Mouse (Mus musculus): ENCODE measurements around the gene Fam71a. TPM values are rescaled to one million over a fixed set of nuclear protein-coding genes. Genes with fewer than 3 reads are reported as not detected.
A peak's percentile ranks its signal among the peaks of the same experiment; 100 is the strongest.
"Not testable (repeated sequence)": the region's sequence is repeated elsewhere in the genome, so short reads cannot be mapped to it uniquely, and the experiment has no call there.

Fam71a gene
- total RNA-seq, 2 experiments from 2014 or later, result not detected

DNA sequence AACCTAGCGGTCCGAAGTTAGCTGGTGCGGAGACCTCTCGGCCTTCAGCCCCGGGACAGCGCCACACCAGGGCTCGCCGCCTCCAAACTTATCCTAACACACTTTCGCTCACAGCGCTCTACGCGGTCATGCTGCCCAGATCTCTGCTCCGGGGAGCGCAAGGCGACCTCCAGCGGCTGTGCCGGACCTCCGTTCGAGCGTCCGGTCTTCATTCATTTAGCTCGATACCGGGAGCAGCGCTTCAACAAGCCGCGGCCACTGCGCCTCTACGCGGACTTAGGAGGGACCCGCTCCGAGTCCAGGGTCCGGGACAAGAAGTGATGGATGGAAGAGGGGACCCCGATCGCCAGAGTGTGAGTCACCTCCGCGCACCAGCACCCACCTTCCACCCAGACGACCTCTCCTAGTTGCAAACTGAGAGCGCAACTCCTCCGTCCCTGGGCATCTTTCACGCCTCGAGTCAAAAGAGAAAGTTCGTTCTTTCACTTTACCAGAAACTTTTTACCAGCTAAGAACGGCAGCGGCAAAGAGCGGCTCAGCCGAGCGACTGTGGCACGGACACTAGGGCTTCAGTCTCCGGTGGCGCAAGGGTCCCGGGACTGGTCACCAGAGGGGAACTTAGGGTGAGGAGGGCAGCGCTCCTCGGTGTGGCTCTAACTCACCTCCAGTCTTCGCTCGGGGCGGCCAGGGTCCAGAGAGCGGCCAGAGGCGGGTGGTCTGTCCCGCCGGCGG is 18.0 kb upstream of the Fam71a start:
- peak; percentile 8 to 25 for DNase-seq (ENCODE audit: low spot score in 2 of 2)

DNA sequence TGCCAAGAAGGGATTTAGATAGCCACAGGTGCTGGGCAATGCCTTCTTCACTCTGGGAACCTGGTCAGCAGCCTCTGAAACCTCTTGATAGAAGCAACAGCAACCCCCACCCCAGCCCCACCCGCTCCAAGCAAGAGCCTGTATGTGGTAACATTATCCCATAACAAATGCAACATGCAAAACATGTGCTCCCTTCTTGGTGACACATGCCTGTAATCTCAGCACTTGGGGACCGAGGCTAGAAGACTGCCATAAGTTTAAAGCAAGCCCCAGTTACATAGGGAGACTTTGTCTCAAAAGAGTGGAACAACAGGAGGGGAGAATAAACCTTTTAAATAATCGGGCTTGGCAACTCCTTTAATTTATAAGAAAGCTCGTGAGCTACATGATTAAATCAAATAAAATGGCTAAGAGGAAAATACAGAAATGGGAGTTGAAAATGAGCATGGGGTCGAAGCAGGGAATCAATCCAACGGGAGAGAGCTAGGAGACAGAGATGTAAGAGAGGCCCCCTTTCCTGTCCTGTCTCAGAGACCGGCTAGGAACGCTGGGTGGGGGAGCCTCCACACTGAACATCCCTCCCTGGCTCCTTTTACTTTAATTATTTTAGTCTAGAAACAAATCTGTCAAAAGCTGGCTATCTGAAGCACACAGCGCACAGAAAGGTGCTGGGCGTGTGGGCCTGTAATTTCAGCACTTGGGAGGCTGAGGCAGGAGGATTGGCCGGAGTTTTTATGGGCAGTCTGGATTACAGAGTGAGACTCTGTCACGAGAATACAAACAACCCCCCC is 17.0 kb upstream of the Fam71a start:
- no peak for DNase-seq (ENCODE audit: low spot score in 2 of 2)

DNA sequence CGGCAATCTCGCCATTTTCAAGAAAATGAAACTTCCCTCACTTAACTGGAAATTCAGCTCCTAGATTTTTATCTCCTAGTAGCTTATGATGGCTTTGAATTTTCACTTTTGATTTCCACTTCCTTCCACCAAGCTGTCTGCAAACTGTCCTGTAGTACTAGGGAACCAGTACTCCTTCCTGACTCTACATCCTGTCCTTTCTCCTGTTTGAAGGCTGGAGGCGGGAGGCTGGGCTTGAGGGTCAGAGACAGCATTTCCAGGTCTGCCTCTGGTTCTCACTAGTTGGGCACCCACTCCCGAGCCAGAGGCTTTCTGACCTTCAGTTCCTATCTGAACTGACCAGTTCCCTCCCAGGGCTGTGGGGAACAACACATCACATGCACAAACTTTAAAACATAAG is 15.8 kb upstream of the Fam71a start:
- no peak for DNase-seq (ENCODE audit: low spot score in 2 of 2)

DNA sequence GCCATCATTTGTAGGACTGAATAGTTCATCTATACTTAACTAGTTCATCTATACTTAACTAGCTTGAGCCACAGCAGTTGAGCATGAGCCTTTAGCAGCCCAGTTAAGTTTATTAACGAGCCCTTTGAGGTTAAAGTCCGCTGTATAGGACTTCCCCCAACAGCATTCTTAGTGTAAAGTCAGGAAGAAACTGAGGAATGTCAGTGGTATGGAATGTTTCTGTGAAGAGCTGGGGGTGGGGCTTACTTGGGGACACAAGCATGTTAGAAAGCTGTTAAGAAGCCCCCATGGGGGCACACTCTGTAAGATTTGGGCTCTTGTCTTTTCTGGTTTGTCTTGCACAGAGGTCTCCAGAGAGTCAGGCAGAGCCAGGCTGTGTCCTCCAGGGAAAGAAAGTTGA is 15.2 kb upstream of the Fam71a start:
- DNase-seq (ENCODE audit: low spot score in 2 of 2), result no peak

DNA sequence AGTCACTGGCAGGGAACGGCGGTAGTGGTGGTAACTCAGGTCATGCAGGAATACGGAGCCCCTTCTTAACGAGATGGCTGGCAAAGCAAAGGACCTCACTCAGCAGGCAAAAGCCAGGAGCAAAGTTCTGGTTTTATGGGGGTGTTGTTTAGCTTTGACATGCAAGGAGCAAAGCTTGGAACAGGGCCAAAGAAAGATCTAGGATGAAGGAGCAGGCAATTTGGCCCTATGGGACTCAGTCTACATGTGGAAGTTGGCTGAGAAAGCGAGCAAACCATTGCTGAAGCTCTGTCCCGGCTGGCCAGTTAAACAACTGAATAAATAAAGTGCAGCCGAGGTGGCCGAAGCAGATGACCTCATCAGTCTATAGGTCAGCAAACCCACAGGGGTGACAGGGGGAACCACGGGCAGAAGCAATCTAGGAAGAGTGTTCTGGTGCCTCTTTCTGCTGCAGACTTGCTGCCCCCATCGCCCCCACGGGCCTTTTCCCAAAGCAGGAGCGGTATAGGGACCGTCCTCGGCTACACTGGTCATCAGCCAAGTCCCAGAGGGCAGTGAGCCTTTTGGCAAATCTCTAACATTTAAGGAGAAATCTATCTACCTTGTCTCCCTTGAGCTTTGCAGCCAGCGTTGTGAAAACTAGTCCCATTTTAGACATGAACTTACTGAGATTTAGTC is 14.0 kb upstream of the Fam71a start:
- no peak for DNase-seq (ENCODE audit: low spot score in 2 of 2)

DNA sequence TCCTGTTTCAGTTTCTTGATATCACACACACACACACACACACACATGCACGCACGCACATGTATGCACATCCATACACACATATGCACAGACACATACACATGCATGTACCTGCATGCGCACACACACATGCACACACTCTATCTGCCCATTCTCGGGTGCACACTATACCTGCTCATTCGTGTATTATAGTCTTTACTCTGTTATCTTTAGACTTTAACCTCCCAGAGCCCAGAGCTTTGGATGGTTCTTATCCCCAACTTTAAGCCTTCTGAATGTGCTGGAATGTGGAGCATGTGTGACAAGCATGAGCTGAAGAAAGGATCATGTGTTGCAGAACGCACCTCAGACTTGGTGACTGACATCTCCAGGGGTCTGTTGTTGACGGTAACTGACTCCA is 12.3 kb upstream of the Fam71a start:
- DNase-seq (ENCODE audit: low spot score in 2 of 2), result no peak

DNA sequence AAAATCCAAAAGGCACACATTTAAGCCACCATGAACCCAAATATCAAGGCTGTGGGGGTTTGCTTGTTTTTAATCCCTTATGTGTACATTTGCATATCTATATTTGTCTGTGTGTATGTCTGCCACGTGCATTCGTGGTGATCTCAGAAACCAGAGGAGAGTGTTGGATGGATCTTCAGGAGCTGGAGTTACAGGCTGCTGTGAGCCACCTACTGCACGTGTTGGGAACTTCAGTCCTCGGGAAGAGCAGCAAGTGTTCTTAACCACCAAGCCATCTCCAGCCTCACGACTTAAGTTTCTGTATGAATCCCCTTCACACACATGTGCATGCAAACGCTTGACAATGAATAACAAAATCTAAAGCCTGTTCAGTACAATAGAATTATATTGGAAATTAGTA is 7.9 kb upstream of the Fam71a start:
- DNase-seq (ENCODE audit: low spot score in 2 of 2), result peak; percentile 61 to 68

DNA sequence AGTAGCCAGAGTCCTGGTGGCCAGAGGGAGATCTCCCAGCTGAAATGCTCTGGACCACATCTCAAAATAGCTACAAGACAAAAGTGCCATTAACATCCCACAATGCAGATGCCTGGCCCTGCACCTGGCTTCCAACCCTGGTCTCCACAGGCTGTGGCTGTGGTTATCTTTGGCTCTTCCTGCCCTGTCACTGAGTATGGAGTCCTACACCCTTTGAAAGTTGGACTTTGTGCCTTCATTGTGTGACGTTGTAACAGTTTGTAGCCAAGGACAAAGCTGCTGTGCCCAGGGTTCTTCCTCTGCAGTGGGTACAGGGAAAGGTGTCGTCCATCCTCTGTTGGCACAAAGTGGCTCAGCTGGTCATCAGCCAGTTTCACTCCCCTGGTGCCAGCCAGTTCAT is 5.8 kb upstream of the Fam71a start:
- no peak for DNase-seq (ENCODE audit: low spot score in 2 of 2)

DNA sequence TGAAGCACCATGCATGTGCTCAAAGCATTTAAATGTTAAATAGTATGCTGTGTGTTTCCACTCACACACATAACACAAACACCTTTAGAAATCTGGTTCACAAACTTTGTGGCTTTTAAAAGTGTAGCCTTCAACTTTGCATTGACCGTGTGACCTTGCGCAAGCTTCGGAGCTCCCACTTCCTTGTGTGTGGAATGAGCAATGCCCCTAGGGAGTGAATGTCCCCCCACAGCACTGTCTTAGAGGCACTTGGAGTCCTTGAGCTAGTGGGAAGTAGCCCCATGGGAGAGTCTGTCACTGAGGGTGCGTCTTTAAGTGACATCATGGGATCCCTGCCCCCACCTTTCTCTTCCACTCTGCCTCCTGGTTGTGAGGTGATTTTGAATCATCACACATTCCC is 1.6 kb upstream of the Fam71a start:
- no peak for DNase-seq (ENCODE audit: low spot score in 2 of 2)

DNA sequence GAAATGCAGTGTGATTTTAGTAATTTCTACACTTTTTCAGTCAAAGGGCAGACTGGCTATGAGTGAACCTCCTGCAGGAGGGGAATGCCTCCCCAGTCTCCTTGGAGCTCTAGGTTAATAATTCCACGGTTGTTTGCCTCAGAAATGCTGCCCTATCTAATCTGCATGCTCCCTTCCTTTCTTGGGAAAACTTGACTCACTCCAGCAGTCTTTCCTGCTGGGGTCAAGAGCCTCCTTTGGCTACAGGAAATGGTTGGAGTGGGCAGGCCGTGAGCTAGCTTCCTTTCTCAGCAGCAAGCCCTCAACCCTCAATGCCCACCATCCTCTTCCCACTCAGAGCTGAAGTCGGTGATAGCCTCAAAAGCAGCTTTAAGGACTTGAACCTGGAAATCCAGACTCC is 10.3 kb downstream of the Fam71a start:
- no peak for DNase-seq (ENCODE audit: low spot score in 2 of 2)

DNA sequence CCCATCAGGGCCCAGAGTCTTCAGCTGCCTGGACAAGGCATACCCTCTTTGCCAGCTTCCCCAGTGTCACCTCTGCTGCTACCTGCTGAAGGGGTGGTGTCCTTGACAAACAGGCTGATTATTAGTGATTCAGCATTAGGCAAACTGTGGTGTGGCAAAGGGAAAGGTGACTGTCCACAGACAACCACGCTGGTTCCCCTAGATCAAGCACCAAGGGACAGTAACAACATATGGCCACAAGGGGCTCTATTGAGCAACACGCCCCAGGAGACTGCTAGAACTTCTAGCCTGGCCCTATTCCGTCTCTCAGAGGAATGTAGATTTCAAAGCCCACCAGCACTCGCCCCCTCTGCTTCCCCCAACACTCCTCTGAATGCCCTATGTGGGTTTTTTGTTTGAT is 11.6 kb downstream of the Fam71a start:
- peak; percentile 42 to 54 for DNase-seq (ENCODE audit: low spot score in 2 of 2)

DNA sequence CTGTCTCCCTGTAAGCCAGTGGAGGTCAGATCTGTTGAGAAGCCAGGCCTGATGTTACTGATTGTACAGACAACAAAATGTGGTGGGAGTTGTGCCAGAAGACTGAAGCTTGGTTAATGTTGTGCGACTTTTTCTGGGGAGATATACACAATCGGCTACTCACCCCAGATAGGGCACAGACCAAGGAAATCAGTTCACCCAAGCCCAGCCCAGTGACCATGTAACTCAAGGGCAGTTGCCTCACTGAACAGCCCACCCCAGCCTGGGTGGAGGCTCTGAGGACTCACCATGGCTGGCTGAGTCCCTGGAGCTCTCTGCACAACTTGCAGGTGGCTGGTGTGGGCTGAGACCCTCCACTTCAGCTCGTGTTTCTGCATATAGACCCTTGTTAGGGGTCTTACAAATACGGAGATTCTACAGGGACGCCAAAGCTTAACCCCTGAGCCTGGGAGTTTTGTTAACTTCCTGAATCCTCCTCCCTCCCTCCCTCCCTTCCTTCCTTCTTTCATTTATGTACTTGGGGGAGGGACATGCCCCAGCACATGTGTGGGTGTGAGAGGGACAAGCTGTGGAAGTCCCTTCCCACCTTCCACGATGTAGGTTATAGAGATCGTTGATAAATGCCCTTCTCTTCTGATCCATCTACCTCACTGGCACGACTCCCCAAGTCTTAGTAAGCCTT is 13.6 kb downstream of the Fam71a start:
- no peak for DNase-seq (ENCODE audit: low spot score in 2 of 2)

DNA sequence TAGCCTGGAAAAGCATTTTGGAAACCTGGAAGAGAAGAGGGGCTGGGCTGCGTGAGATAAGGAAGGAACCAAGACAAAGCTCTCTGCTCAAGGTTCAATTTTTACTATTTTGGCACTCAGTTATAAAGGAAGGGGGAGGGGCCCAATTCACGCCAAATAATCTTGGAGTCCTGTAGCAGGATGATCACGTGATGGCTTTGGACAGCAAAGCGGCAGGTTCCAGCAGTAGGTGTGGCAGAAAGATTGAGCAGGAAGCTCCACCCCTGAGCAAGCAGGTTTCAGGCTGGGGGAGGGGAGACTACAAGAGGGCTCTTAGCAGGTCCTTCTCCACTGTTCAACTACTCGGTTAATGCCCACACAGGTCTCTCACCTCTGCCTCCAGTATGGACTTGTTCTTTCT is 15.1 kb downstream of the Fam71a start:
- not testable (repeated sequence) for DNase-seq (ENCODE audit: low spot score in 2 of 2)

DNA sequence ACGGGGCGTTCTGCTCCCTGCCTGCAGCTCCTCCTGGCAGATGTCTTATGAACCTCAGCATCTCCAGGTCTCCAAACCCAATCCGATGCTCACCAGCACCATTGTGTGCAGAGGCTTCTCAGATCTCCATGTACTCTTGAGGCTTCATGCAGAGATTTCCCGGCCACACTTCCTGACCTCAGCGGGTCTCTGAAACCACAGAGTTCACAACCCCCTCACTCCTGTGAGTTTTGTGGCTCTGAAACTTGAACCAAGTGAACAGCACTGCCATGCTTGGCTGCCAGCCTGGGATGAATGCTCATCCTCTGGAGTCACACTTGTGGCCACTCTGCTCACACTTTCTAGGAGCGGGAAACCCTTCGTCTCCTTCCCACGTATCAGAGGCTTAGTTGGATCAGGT is 23.6 kb downstream of the Fam71a start:
- DNase-seq (ENCODE audit: low spot score in 2 of 2), result no peak

DNA sequence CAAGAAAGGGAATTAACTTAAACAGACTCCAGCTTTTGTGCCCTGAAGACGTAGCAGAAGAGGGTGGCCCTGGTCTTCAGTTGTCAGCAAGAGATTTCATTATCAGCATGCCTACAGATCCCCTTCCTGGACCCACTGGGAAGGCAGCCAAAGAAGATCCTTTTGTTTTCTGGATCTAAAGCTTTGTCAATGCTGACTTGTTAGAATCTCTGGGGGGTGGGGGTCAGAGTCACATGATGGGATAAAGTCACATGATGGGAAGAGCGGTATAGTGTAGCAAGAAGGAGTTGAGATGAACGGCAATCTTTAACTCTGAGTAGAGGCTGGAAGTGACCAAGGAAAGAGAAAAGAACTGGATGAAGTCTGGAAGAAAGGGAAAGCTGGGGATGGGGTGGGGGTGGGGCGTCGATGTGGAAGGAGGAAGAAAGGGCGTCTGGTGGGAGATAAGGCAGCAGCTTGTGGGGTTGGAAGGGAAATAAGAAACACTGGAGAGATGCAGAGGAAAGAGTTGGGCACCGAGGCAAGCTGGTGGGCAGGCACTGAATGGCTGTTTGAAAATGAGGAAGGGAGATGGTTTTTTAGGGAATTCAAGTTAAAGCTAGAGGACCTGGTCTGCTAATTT is 25.6 kb downstream of the Fam71a start:
- no peak for DNase-seq (ENCODE audit: low spot score in 2 of 2)

DNA sequence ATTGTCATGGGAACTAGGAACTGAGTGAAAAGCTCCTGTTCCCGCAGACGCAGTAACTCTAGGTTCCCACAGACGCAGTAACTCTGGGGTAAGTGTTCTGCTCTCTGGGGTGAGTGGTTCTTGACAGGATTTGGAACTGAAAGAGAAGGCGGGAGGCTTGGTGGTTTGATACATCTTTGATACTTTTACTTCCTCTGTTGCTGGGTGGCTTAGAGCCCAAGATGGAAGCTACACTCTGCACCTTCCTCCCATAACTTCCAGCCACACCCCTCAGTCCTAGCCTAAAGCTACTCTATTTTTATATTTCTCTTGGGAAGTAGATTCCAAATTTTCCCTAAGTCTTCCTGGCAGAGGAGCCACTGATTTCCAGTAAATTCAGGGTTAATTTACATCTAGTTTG is 26.2 kb downstream of the Fam71a start:
- no peak for DNase-seq (ENCODE audit: low spot score in 2 of 2)

DNA sequence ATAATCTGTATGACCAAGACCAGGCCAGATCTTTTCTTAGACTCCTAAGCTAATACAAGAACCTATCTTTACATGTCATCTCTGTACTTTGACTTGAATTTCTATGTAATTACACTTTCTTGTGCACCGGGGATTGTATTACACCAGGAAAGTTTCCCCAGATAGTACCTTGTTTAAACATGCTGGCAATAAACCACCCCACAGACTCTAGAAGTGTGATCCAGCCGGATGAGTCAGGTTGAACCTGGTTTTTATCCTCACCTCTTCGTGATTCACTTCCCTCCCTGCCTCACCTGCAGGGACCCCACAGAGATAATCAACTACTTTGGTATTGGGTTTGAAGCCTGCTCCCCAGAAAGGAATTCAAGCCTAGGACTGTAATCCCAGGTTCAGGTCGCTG is 29.2 kb downstream of the Fam71a start:
- DNase-seq (ENCODE audit: low spot score in 2 of 2), result no peak

DNA sequence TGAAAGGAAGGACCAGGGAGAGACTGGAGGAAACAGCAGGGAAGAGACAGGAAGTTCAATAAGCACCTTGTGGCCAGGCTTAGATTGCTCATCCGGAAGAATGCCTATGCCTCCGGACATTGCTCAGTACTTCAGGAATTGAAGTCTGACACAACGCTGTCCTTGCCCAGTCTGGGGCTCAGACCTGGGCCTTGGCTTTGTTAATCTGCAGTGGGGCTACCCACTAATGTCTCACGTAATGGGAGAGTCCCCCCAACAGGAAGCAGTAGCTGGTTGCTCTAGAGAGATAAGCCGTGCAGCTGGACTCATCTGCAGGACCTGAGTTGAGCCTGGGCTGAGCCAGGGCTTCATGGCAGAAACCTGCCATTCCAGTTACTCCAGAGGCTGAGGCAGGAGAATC is 31.7 kb downstream of the Fam71a start:
- no peak for DNase-seq (ENCODE audit: low spot score in 2 of 2)

DNA sequence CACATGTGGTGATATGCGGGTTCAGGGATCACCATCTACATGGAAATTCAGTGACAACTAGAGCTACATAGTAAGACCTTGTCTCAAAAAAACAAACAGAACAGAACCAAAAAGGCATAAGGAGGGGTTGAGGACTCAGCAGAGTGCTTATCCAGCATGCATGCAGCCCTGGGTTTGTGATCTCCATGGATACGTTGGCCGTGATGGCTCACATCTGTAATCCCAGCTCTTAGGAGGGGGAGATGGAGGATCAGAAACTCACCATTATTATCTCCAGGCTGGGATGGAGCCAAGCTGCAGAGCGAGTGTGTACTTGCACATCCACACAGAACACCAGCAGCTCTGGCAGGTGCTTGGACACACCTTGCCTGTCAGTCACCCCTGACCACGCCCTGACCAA is 32.4 kb downstream of the Fam71a start:
- DNase-seq (ENCODE audit: low spot score in 2 of 2), result no peak

DNA sequence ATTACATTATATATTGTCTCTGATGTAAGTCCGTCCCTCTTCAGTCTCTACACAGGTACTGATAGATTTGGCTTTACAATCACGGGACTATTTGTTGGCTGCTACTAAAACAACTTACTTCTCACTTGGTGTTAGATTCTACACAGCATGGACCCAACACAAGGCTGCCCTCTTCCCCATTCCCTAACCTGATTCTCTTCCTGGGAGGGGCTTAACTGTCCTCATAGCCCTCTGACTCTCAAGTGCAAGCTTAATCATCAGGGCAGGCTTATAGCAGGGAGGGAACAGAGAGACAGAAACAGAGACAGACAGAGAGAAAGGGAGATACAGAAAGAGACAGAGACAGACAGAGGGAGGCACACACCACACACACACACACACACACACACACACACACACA is 32.9 kb downstream of the Fam71a start:
- DNase-seq (ENCODE audit: low spot score in 2 of 2), result no peak

All from left cerebral cortex, adult 18-20 months (tissue).